Mouse (Mus musculus) limb, embryonic 11.5 days (tissue): ENCODE measurements at regions not wholly inside any gene's neighbourhood (a gene's known extent, or its start where the extent isn't known, plus 50 kb on each side); places are given as distances from the start of the nearest gene placed in this dataset.

Experiments
- ATAC-seq: fragments of 200-750 bp; cut with Nextera tagmentation; 2 replicates; pipeline ENCODE4 v1.8.0; 2017; ENCODE audit warnings: low read depth; ENCODE audit not compliant: insufficient number of reproducible peaks, low FRiP score, low TSS enrichment
- DNase-seq: peaks from one replicate; pipeline ENCODE4 v3.0.0-alpha.2; 2015; ENCODE audit warnings: low spot score
- H3K27ac ChIP-seq: fragments of 300-500 bp; sonication (generic); replicated peaks from 2 replicates; pipeline ENCODE4 v1.5.1; 2014; ENCODE audit warnings: low read depth, mild to moderate bottlenecking, low read length
- H3K27me3 ChIP-seq: fragments of 300-500 bp; sonication (generic); 2 replicates; pipeline ENCODE4 v1.6.1; 2014; ENCODE audit warnings: mild to moderate bottlenecking, low read length, mixed read lengths; ENCODE audit not compliant: control insufficient read depth, insufficient read depth
- H3K36me3 ChIP-seq: fragments of 300-500 bp; sonication (generic); 2 replicates; pipeline ENCODE4 v1.6.1; 2014; ENCODE audit warnings: mild to moderate bottlenecking, low read length, moderate library complexity, mixed read lengths; ENCODE audit not compliant: control insufficient read depth, insufficient read depth
- H3K4me1 ChIP-seq: fragments of 300-500 bp; sonication (generic); 2 replicates; pipeline ENCODE4 v1.6.1; 2014; ENCODE audit warnings: low read length, mixed read lengths; ENCODE audit not compliant: control insufficient read depth, insufficient read depth
- H3K4me2 ChIP-seq: fragments of 300-500 bp; sonication (generic); 2 replicates; pipeline ENCODE4 v1.6.1; 2014; ENCODE audit warnings: low read depth, mild to moderate bottlenecking, moderate library complexity; ENCODE audit not compliant: severe bottlenecking
- H3K4me3 ChIP-seq: fragments of 300-500 bp; sonication (generic); 2 replicates; pipeline ENCODE4 v1.5.1; 2014; ENCODE audit warnings: low read depth, low read length
- H3K9ac ChIP-seq: fragments of 300-500 bp; sonication (generic); 2 replicates; pipeline ENCODE4 v1.6.1; 2014; ENCODE audit warnings: mild to moderate bottlenecking, low read length
- H3K9me3 ChIP-seq: fragments of 300-500 bp; sonication (generic); 2 replicates; pipeline ENCODE4 v1.6.1; 2016; ENCODE audit warnings: low read length; ENCODE audit not compliant: control insufficient read depth
- WGBS: fragments of 180-500 bp; shearing (Covaris S2); extraction: QIAGEN DNeasy Blood & Tissue Kit; methylation state at CpG from one replicate; pipeline ENCODE4 v1.1.7; 2014; 5-methylcytosine and 5-hydroxymethylcytosine counted together

DNA sequence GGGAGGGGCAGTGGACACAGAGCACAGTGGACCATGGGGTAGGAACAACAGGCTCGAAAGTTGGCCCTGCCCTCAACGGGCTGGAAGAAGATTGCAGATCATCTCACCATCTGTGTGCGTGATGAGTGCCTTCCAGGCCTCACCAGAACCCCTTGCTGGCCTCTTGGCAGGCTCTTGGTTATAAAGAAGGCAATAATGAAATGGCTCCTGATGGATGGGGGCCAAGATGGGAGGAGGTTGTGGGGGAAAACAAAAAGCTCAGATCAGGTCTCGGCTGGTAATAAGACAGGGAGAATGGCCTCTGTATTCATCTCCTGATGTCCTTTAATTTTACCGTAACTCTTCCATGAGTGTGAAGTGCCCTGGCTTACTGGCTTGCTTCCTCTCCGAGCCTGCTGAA, 189.1 kb downstream of the Dyrk2 start:
- H3K4me2 ChIP-seq, result no peak overlapping the region
- ATAC-seq, result no peak
- H3K9me3 ChIP-seq, result no peaks in the 10 kb centered on the region
- no peak overlapping the region for H3K4me3 ChIP-seq
- H3K27me3 ChIP-seq, result no peaks in the 10 kb centered on the region
- no peak for DNase-seq
- H3K9ac ChIP-seq, result no peak overlapping the region
- WGBS, result 76% methylated on average over 6 of the region's 6 CpGs
- no peaks in the 10 kb centered on the region for H3K36me3 ChIP-seq
- H3K27ac ChIP-seq, result no peak overlapping the region
- no peaks in the 10 kb centered on the region for H3K4me1 ChIP-seq

GRCm38 (mm10) chr10:118683356-118683755, 186.7 kb downstream of the Dyrk2 start:
- 82% methylated on average over 9 of the region's 9 CpGs for WGBS
- no peak for ATAC-seq
- H3K27ac ChIP-seq, result no peak overlapping the region

DNA sequence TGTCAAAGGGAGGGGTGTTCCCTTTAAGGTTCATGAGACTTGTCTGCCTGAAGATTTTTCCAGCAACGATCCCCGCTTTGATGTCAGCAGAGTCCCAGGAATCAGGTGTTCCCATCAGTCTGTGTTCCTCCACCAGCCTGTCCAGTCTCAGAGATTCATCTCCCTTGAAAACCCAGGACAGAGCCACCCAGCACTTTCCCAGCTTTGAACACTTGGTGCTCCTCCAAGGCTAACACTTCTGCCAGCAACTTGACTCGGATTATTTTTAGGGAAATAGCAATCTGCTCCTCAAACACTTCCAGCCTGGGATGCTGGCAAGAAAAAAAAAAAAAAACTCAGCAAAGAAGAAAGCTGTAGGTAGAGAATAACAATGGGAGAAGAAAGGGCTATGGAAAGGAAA, 170.7 kb downstream of the Dyrk2 start:
- no peak for DNase-seq
- no peak overlapping the region for H3K4me3 ChIP-seq
- no peaks in the 10 kb centered on the region for H3K27me3 ChIP-seq
- no peak for ATAC-seq
- WGBS, result 74% methylated on average over 3 of the region's 3 CpGs
- H3K4me2 ChIP-seq, result no peak overlapping the region
- no peaks in the 10 kb centered on the region for H3K4me1 ChIP-seq
- no peak overlapping the region for H3K9ac ChIP-seq
- H3K36me3 ChIP-seq, result no peaks in the 10 kb centered on the region
- H3K27ac ChIP-seq, result no peak overlapping the region
- no peaks in the 10 kb centered on the region for H3K9me3 ChIP-seq

More at GRCm38 (mm10) chr10:118683356-118683755, 186.7 kb downstream of the Dyrk2 start:
- Histone ChIP-seq H3K4me3 (no peak overlapping the region), H3K9ac (no peak overlapping the region), H3K4me2 (no peak overlapping the region), H3K36me3 (no peaks in the 10 kb centered on the region), H3K9me3 (no peaks in the 10 kb centered on the region), H3K4me1 (no peaks in the 10 kb centered on the region), H3K27me3 (no peaks in the 10 kb centered on the region)
- no peak for DNase-seq

DNA sequence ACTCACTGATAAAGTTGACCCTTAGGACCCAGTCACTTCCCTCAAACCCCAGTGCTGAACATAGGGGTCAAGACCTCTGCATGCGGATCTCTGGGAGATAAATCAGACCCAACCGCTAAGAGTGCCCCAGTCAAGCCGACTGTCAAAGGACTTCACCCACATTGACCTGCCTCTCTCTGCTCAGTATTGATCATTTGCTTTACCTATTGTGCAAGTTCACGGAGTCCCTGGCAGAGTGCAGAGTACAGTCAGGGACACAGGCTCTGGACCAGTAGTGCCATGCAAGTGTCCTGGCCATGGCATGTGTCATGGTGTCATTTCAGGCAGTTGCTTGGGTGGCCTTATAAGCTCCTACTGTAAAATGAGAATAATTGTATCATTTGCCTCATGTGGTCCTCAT, 169.9 kb downstream of the Dyrk2 start:
- Histone ChIP-seq H3K4me2 (no peak overlapping the region), H3K9me3 (no peaks in the 10 kb centered on the region), H3K27me3 (no peaks in the 10 kb centered on the region), H3K9ac (no peak overlapping the region), H3K4me1 (no peaks in the 10 kb centered on the region), H3K36me3 (no peaks in the 10 kb centered on the region), H3K27ac (no peak overlapping the region), H3K4me3 (no peak overlapping the region)
- WGBS, result 94% methylated on average over 4 of the region's 4 CpGs
- no peak for DNase-seq
- ATAC-seq, result no peak

- H3K9me3 ChIP-seq, result no peaks in the 10 kb centered on the region
- no peak overlapping the region for H3K27ac ChIP-seq
- 93% methylated on average over 3 of the region's 3 CpGs for WGBS
- no peaks in the 10 kb centered on the region for H3K36me3 ChIP-seq
- no peaks in the 10 kb centered on the region for H3K4me1 ChIP-seq
- no peak overlapping the region for H3K4me3 ChIP-seq
- H3K9ac ChIP-seq, result no peak overlapping the region
- H3K27me3 ChIP-seq, result no peaks in the 10 kb centered on the region
- H3K4me2 ChIP-seq, result no peak overlapping the region
- ATAC-seq (no peak), DNase-seq (no peak)
These were observed 164.0 kb downstream of the Dyrk2 start for GRCm38 (mm10) chr10:118706020-118706419.

DNA sequence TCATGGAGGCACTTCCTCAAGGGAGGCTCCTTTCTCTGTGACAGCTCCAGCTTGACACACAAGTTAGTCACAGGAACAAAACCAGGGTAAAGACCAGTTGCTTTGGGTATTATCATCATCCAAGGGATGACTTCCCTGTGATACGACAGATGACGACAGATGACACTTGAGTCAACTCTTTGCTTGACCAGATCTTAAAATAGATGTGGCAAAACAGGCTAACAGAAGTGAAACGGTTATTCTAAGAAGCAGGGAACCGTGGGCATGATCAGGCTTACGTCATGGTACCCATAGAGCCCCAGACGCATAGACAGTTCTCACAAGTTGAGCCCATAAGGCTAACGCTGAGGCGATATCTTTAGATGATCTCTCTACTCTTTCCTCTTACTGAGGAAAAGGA, 160.3 kb downstream of the Dyrk2 start:
- H3K9ac ChIP-seq, result no peak overlapping the region
- WGBS, result 94% methylated on average over 8 of the region's 8 CpGs
- no peaks in the 10 kb centered on the region for H3K36me3 ChIP-seq
- no peak for ATAC-seq
- H3K9me3 ChIP-seq, result no peaks in the 10 kb centered on the region
- no peak for DNase-seq
- H3K27me3 ChIP-seq, result no peaks in the 10 kb centered on the region
- no peak overlapping the region for H3K27ac ChIP-seq
- H3K4me1 ChIP-seq, result no peaks in the 10 kb centered on the region
- no peak overlapping the region for H3K4me2 ChIP-seq
- H3K4me3 ChIP-seq, result no peak overlapping the region

- H3K27ac ChIP-seq, result no peak overlapping the region
- H3K27me3 ChIP-seq, result no peaks in the 10 kb centered on the region
- 78% methylated on average over 3 of the region's 3 CpGs for WGBS
- no peak overlapping the region for H3K9ac ChIP-seq
- H3K4me1 ChIP-seq, result no peaks in the 10 kb centered on the region
- ATAC-seq (no peak), DNase-seq (no peak)
- no peak overlapping the region for H3K4me3 ChIP-seq
- no peaks in the 10 kb centered on the region for H3K36me3 ChIP-seq
- H3K4me2 ChIP-seq, result no peak overlapping the region
- no peaks in the 10 kb centered on the region for H3K9me3 ChIP-seq
These were observed 158.5 kb downstream of the Dyrk2 start for GRCm38 (mm10) chr10:118711529-118711928.

GRCm38 (mm10) chr10:118711951-118712350, 158.1 kb downstream of the Dyrk2 start:
- H3K36me3 ChIP-seq, result no peaks in the 10 kb centered on the region
- no peaks in the 10 kb centered on the region for H3K4me1 ChIP-seq
- no peak overlapping the region for H3K27ac ChIP-seq
- no peak for DNase-seq
- no peak overlapping the region for H3K4me2 ChIP-seq
- no peaks in the 10 kb centered on the region for H3K9me3 ChIP-seq
- no peak overlapping the region for H3K9ac ChIP-seq
- ATAC-seq, result no peak
- H3K27me3 ChIP-seq, result no peaks in the 10 kb centered on the region
- 69% methylated on average over 10 of the region's 10 CpGs for WGBS
- no peak overlapping the region for H3K4me3 ChIP-seq

DNA sequence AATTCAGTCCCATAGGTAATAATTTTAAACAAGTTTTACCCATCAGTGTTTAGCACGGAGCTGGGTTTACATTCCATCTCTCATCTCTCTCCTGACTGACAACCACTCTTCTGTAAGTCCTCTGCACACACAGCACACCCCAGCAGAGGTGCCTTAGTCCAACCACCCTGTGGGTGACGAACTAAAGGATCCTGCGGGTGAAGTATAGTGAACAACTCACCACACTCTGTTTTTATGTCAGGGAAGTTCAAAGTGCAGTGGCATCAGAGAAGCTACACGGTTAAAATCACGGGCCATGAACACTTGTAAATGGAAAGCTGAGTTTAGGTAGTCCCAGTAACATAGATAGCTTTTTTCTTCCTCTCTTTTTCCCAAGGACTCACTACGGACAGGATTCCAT, 157.1 kb downstream of the Dyrk2 start:
- Histone ChIP-seq H3K36me3 (no peaks in the 10 kb centered on the region), H3K9me3 (no peaks in the 10 kb centered on the region), H3K27me3 (no peaks in the 10 kb centered on the region), H3K9ac (no peak overlapping the region), H3K4me2 (no peak overlapping the region), H3K4me1 (no peaks in the 10 kb centered on the region), H3K27ac (no peak overlapping the region), H3K4me3 (no peak overlapping the region)
- DNase-seq (no peak), ATAC-seq (no peak)
- WGBS, result 86% methylated on average over 6 of the region's 6 CpGs
